Mouse (Mus musculus): Measurements from ENCODE around the gene Dlg2.

DNA sequence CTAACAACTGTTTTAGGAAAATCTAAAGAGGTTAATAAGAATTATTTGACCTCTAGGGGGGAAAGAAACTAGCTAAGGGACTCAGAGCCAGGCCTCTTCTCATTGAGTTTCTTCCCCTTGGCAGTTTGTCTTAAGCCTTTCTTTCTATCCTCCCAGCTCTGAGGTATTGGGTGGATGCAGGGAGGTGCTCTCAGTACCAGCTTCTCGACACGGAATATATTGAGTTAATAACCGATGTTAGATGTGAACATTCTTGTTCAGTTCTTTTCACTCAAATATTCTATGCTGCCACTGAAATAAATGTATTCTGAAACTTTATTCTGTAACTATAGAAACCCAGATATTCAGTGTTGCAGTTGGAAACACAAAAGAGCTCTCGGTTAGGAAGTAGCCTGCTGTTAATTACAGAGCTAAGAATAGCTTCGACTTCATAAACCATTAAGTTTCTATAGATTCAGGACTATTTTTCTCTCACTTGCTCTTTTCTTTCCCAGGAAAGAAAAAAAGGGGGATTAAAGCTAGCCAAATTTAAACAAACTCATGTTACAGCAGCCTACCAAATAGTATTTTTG, 1907.5 kb downstream of the Dlg2 start:
- TF ChIP-seq GATA1 (IDR thresholded peaks at IDR 0.05; ENCODE audit: borderline replicate concordance, low read length), result no peak
- no peak for TF ChIP-seq FLI1 (IDR thresholded peaks at IDR 0.05; ENCODE audit: low read length)
